Mouse (Mus musculus) neural tube, embryonic 13.5 days (tissue): Measurements from ENCODE around the gene Frmd6. TPM values are rescaled to one million over a fixed set of nuclear protein-coding genes. Genes with fewer than 3 reads are reported as not detected.

ENCODE experiments used
- ATAC-seq: fragments of 200-750 bp; cut with Nextera tagmentation; 2 replicates; pipeline ENCODE4 v1.8.0; 2017; ENCODE audit warnings: low read depth, mild to moderate bottlenecking, moderate TSS enrichment, moderate library complexity
- H3K27ac ChIP-seq: fragments of 300-500 bp; sonication (generic); replicated peaks from 2 replicates; pipeline ENCODE4 v1.5.1; 2015; ENCODE audit warnings: moderate library complexity, mild to moderate bottlenecking, inconsistent platforms
- H3K27me3 ChIP-seq: fragments of 300-500 bp; sonication (generic); 2 replicates; pipeline ENCODE4 v1.6.1; 2015; ENCODE audit warnings: mild to moderate bottlenecking, inconsistent platforms
- H3K36me3 ChIP-seq: fragments of 300-500 bp; sonication (generic); 2 replicates; pipeline ENCODE4 v1.6.1; 2015; ENCODE audit warnings: mild to moderate bottlenecking, inconsistent platforms
- H3K4me1 ChIP-seq: fragments of 300-500 bp; sonication (generic); replicated peaks from 2 replicates; pipeline ENCODE4 v1.6.1; 2015; ENCODE audit warnings: inconsistent platforms
- H3K4me2 ChIP-seq: fragments of 300-500 bp; sonication (generic); 2 replicates; pipeline ENCODE4 v1.6.1; 2015; ENCODE audit warnings: inconsistent platforms, mild to moderate bottlenecking, moderate library complexity
- H3K4me3 ChIP-seq: fragments of 300-500 bp; sonication (generic); 2 replicates; pipeline ENCODE4 v1.5.1; 2015; ENCODE audit warnings: mild to moderate bottlenecking, inconsistent platforms
- H3K9ac ChIP-seq: fragments of 300-500 bp; sonication (generic); 2 replicates; pipeline ENCODE4 v1.6.1; 2015; ENCODE audit warnings: moderate library complexity, mild to moderate bottlenecking, inconsistent platforms
- H3K9me3 ChIP-seq: fragments of 300-500 bp; sonication (generic); 2 replicates; pipeline ENCODE4 v1.6.1; 2016; ENCODE audit warnings: inconsistent platforms
- WGBS: fragments of 180-500 bp; shearing (Covaris S2); methylation state at CpG from one replicate; pipeline ENCODE4 v1.1.7; 2015; 5-methylcytosine and 5-hydroxymethylcytosine counted together
- polyA plus RNA-seq: library from polyadenylated mRNA; unstranded; fragments of >200 nt; fragmentation: Nextera tagmentation; extraction: Ambion mirVana; gene quantifications from 2 replicates; pipeline ENCODE4 v1.2.1, GENCODE M21; 2015

Gene Frmd6
- polyA plus RNA-seq, 1 experiment from 2014 or later, result 12.7 TPM

GRCm38 (mm10) chr12:70868190-70868987 lies 43.1 kb downstream of the Frmd6 start:
- ATAC-seq, result no peak
- Histone ChIP-seq H3K9ac (no peak overlapping the region), H3K27me3 (no peaks in the 10 kb centered on the region), H3K4me3 (no peak overlapping the region), H3K36me3 (no peaks in the 10 kb centered on the region), H3K9me3 (no peaks in the 10 kb centered on the region), H3K4me2 (no peak overlapping the region), H3K4me1 (peaks cover 37% of the 10 kb centered on the region), H3K27ac (peak overlapping the region; percentile 46; the same call in 1 of the 2 replicates)
- 48% methylated on average over 7 of the region's 7 CpGs for WGBS

GRCm38 (mm10) chr12:70868988-70869291 lies 43.6 kb downstream of the Frmd6 start:
- H3K4me2 ChIP-seq, result no peak overlapping the region
- no peaks in the 10 kb centered on the region for H3K36me3 ChIP-seq
- WGBS, result 83% methylated on average over 9 of the region's 9 CpGs
- H3K27me3 ChIP-seq, result no peaks in the 10 kb centered on the region
- H3K9ac ChIP-seq, result no peak overlapping the region
- ATAC-seq, result peak; percentile 19; the same call in 1 of the 2 replicates
- H3K27ac ChIP-seq, result peak overlapping the region; percentile 46; the same call in 1 of the 2 replicates
- no peak overlapping the region for H3K4me3 ChIP-seq
- peaks cover 32% of the 10 kb centered on the region for H3K4me1 ChIP-seq
- no peaks in the 10 kb centered on the region for H3K9me3 ChIP-seq

- WGBS, result 84% methylated on average over 6 of the region's 6 CpGs
- Histone ChIP-seq H3K36me3 (peaks cover 3% of the 10 kb centered on the region; the same call in 1 of the 2 replicates), H3K4me1 (peaks cover 6% of the 10 kb centered on the region), H3K27me3 (no peaks in the 10 kb centered on the region), H3K9ac (no peak overlapping the region), H3K9me3 (no peaks in the 10 kb centered on the region), H3K4me3 (no peak overlapping the region), H3K4me2 (no peak overlapping the region), H3K27ac (no peak overlapping the region)
- no peak for ATAC-seq
These were observed 48.2 kb downstream of the Frmd6 start for GRCm38 (mm10) chr12:70873544-70873943.

- no peaks in the 10 kb centered on the region for H3K9me3 ChIP-seq
- WGBS, result 90% methylated on average over 21 of the region's 21 CpGs
- H3K27ac ChIP-seq, result no peak overlapping the region
- H3K4me2 ChIP-seq, result no peak overlapping the region
- H3K4me1 ChIP-seq, result peaks cover 6% of the 10 kb centered on the region; the same call in 1 of the 2 replicates
- peaks cover 10% of the 10 kb centered on the region; the same call in 1 of the 2 replicates for H3K36me3 ChIP-seq
- H3K4me3 ChIP-seq, result no peak overlapping the region
- no peak overlapping the region for H3K9ac ChIP-seq
- no peaks in the 10 kb centered on the region for H3K27me3 ChIP-seq
- no peak for ATAC-seq
These were observed 51.1 kb downstream of the Frmd6 start for GRCm38 (mm10) chr12:70876270-70876998.

- Histone ChIP-seq H3K36me3 (peaks cover 18% of the 10 kb centered on the region; the same call in 1 of the 2 replicates), H3K4me2 (no peak overlapping the region), H3K27me3 (no peaks in the 10 kb centered on the region), H3K27ac (no peak overlapping the region), H3K9ac (no peak overlapping the region), H3K9me3 (no peaks in the 10 kb centered on the region), H3K4me3 (no peak overlapping the region), H3K4me1 (peaks cover 13% of the 10 kb centered on the region; the same call in 1 of the 2 replicates)
- ATAC-seq, result no peak
- 91% methylated on average over 20 of the region's 20 CpGs for WGBS
These were observed 52.8 kb downstream of the Frmd6 start for GRCm38 (mm10) chr12:70877926-70878710.

GRCm38 (mm10) chr12:70880396-70880975 lies 55.2 kb downstream of the Frmd6 start:
- WGBS, result 73% methylated on average over 9 of the region's 9 CpGs
- ATAC-seq, result no peak; the same call in 1 of the 2 replicates
- H3K27me3 ChIP-seq, result no peaks in the 10 kb centered on the region

GRCm38 (mm10) chr12:70881340-70881739 lies 56.0 kb downstream of the Frmd6 start:
- Histone ChIP-seq H3K36me3 (peaks cover 25% of the 10 kb centered on the region; the same call in 1 of the 2 replicates), H3K4me1 (peaks cover 13% of the 10 kb centered on the region; the same call in 1 of the 2 replicates), H3K9me3 (no peaks in the 10 kb centered on the region), H3K4me3 (no peak overlapping the region), H3K27me3 (no peaks in the 10 kb centered on the region), H3K4me2 (no peak overlapping the region), H3K9ac (no peak overlapping the region), H3K27ac (0 out of 2 replicates have a peak overlapping the region, but pooled peaks have one; percentile 5)
- WGBS, result 68% methylated on average over 12 of the region's 12 CpGs
- peak; percentile 43; the same call in 1 of the 2 replicates for ATAC-seq

More at GRCm38 (mm10) chr12:70880396-70880975, 55.2 kb downstream of the Frmd6 start:
- no peak overlapping the region for H3K4me3 ChIP-seq
- H3K36me3 ChIP-seq, result peaks cover 25% of the 10 kb centered on the region; the same call in 1 of the 2 replicates
- H3K9me3 ChIP-seq, result no peaks in the 10 kb centered on the region
- H3K4me1 ChIP-seq, result peaks cover 13% of the 10 kb centered on the region; the same call in 1 of the 2 replicates
- H3K4me2 ChIP-seq, result no peak overlapping the region
- H3K27ac ChIP-seq, result peak overlapping the region; percentile 46
- no peak overlapping the region for H3K9ac ChIP-seq

GRCm38 (mm10) chr12:70881854-70882253 lies 56.5 kb downstream of the Frmd6 start:
- no peak for ATAC-seq
- peaks cover 25% of the 10 kb centered on the region; the same call in 1 of the 2 replicates for H3K36me3 ChIP-seq
- H3K9me3 ChIP-seq, result no peaks in the 10 kb centered on the region
- no peaks in the 10 kb centered on the region for H3K27me3 ChIP-seq
- WGBS, result 96% methylated on average over 4 of the region's 4 CpGs
- no peak overlapping the region for H3K27ac ChIP-seq
- H3K4me1 ChIP-seq, result peaks cover 13% of the 10 kb centered on the region; the same call in 1 of the 2 replicates
- no peak overlapping the region for H3K4me2 ChIP-seq
- no peak overlapping the region for H3K9ac ChIP-seq
- no peak overlapping the region for H3K4me3 ChIP-seq

GRCm38 (mm10) chr12:70883141-70883540 lies 57.8 kb downstream of the Frmd6 start:
- WGBS, result 93% methylated on average over 14 of the region's 14 CpGs
- Histone ChIP-seq H3K4me2 (no peak overlapping the region), H3K36me3 (peaks cover 25% of the 10 kb centered on the region; the same call in 1 of the 2 replicates), H3K27ac (no peak overlapping the region), H3K27me3 (no peaks in the 10 kb centered on the region), H3K4me1 (peaks cover 13% of the 10 kb centered on the region; the same call in 1 of the 2 replicates), H3K9ac (no peak overlapping the region), H3K4me3 (no peak overlapping the region), H3K9me3 (no peaks in the 10 kb centered on the region)
- no peak for ATAC-seq

- no peak overlapping the region for H3K27ac ChIP-seq
- 89% methylated on average over 7 of the region's 7 CpGs for WGBS
- no peaks in the 10 kb centered on the region for H3K27me3 ChIP-seq
- H3K4me2 ChIP-seq, result no peak overlapping the region
- H3K9me3 ChIP-seq, result no peaks in the 10 kb centered on the region
- H3K4me3 ChIP-seq, result no peak overlapping the region
- ATAC-seq, result no peak
- no peak overlapping the region for H3K9ac ChIP-seq
- H3K36me3 ChIP-seq, result peaks cover 25% of the 10 kb centered on the region; the same call in 1 of the 2 replicates
- peaks cover 13% of the 10 kb centered on the region; the same call in 1 of the 2 replicates for H3K4me1 ChIP-seq
These were observed 58.8 kb downstream of the Frmd6 start for GRCm38 (mm10) chr12:70884113-70884512.

GRCm38 (mm10) chr12:70884973-70885372 lies 59.7 kb downstream of the Frmd6 start:
- no peak overlapping the region for H3K27ac ChIP-seq
- peaks cover 27% of the 10 kb centered on the region; the same call in 1 of the 2 replicates for H3K36me3 ChIP-seq
- WGBS, result 84% methylated on average over 6 of the region's 6 CpGs
- peaks cover 13% of the 10 kb centered on the region; the same call in 1 of the 2 replicates for H3K4me1 ChIP-seq
- no peaks in the 10 kb centered on the region for H3K9me3 ChIP-seq
- no peak overlapping the region for H3K4me3 ChIP-seq
- ATAC-seq, result no peak
- H3K4me2 ChIP-seq, result no peak overlapping the region
- H3K9ac ChIP-seq, result no peak overlapping the region
- no peaks in the 10 kb centered on the region for H3K27me3 ChIP-seq
